Mouse (Mus musculus): ENCODE measurements at regions not wholly inside any gene's neighbourhood (a gene's known extent, or its start where the extent isn't known, plus 50 kb on each side); places are given as distances from the start of the nearest gene placed in this dataset.

DNA sequence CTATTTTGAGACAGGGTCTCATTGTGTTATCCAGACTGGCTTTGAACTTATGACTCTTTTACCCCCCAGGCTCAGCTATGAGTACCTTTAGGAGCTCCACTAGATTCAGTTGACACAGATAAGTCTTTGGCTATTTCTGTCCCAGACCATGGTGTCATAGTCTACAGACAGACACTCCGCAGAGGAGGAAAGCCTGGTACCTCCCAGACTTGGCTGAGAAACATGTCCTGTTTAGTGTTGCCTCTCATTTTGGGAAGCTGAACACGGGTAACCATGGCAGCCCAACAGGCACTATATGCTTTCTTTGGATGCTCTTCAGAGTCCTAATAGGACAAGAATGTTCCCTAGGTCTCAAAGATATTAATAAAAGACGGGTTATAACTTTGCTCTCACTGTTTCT is 429.0 kb downstream of the Matn1 start:
- no peak overlapping the region for H3K4me2 ChIP-seq (ENCODE audit: insufficient read depth, low read depth, poor library complexity, severe bottlenecking)
- H3K9ac ChIP-seq (ENCODE audit: insufficient read depth, low read depth) = no peak overlapping the region
- no peak overlapping the region for H3K27ac ChIP-seq (ENCODE audit: insufficient read depth, low read depth)
- H3K36me3 ChIP-seq (replicated peaks in 1 of 2; ENCODE audit: control insufficient read depth in 1 of 2, insufficient read depth in 1 of 2, low read length in 1 of 2) = no peaks in the 10 kb centered on the region
- in situ Hi-C loops (cut with MboI; ENCODE audit: low pct_ligation_motif_present, low pct_unique_long_range_greater_than_20kb, low sequenced_read_pairs) (no loop called here), dilution Hi-C loops (cut with MboI; ENCODE audit: extremely low pct_ligation_motif_present, extremely low pct_unique_long_range_greater_than_20kb, low sequenced_read_pairs) (no loop called here)
- peaks cover 0 to 6% of the 10 kb centered on the region in 2 experiments; a peak in 1 of 4 replicates for H3K4me1 ChIP-seq (ENCODE audit: control insufficient read depth in 1 of 2, insufficient read depth in 2 of 2)
- no peaks in the 10 kb centered on the region for H3K9me3 ChIP-seq (replicated peaks; ENCODE audit: low read length)
- H3K79me2 ChIP-seq (replicated peaks; ENCODE audit: control insufficient read depth, extremely low read depth, insufficient read depth, poor library complexity, severe bottlenecking) = no peaks in the 10 kb centered on the region
- no peak overlapping the region for H3K4me3 ChIP-seq (replicated peaks in 1 of 3; ENCODE audit: low read depth in 2 of 3, low read length in 2 of 3, poor library complexity in 1 of 3)
- no peak for TF ChIP-seq MYC (IDR thresholded peaks at IDR 0.05; ENCODE audit: low read depth, low read length)
- TF ChIP-seq JUND (conservative IDR thresholded peaks at IDR 0.05; ENCODE audit: low read depth, low read length) = no peak
- TF ChIP-seq MAX (IDR thresholded peaks at IDR 0.05; ENCODE audit: low read length) = no peak
- TF ChIP-seq CHD1 (IDR thresholded peaks at IDR 0.05; ENCODE audit: low read depth, low read length) = no peak
- no peak for TF ChIP-seq NRF1 (IDR thresholded peaks at IDR 0.05; ENCODE audit: low read depth, low read length)
- no peak for TF ChIP-seq HCFC1 (IDR thresholded peaks at IDR 0.05; ENCODE audit: low read depth, low read length)
- no peak for TF ChIP-seq ETS1 (conservative IDR thresholded peaks at IDR 0.05; ENCODE audit: low read depth, low read length)
- no peak for TF ChIP-seq ZMIZ1 (IDR thresholded peaks at IDR 0.05; ENCODE audit: low read depth, low read length)
- TF ChIP-seq MEF2A (IDR thresholded peaks at IDR 0.05; ENCODE audit: borderline replicate concordance, low read depth, low read length) = no peak
- DNase-seq (ENCODE audit: extremely low read depth) = no peak
- peaks cover 2% of the 10 kb centered on the region for H3K27me3 ChIP-seq (replicated peaks)

DNA sequence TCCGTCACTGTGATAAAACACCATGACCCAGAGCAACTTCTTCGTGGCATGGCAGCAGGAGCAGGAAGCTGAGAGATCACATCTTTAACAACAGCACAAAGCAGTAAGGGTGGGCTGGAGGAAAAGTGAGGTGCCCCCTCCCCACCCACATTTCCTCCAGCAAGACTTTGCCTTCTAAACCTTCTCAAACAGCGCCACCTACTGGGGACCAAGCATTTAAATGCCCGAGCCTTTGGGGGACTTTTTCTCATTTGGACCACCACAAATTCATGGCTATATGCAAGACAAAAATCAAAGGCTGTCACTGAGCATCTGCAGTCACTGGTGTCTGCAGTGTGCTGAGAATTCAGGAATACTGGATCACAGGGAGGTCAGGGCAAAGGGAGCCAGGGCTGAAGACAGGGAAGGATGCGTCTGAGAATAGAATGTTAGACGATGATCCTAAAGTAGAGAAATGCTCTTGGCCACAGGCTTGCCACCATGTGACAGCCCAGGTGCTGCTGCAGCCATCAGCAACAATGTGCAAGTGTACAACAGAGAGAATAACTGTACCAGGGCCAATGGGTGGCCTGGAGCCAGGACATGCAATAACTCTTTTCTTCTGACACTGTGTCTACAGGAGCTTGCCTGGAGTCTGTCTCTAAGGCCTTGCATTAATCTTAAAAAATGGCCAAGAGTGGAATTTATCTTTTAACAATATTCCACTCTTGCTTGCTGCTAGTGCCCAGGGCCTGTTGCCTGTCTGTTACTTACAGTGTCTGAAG is 430.5 kb downstream of the Matn1 start:
- in situ Hi-C loops (cut with MboI; ENCODE audit: low pct_ligation_motif_present, low pct_unique_long_range_greater_than_20kb, low sequenced_read_pairs) (no loop called here), dilution Hi-C loops (cut with MboI; ENCODE audit: extremely low pct_ligation_motif_present, extremely low pct_unique_long_range_greater_than_20kb, low sequenced_read_pairs) (no loop called here)
- Histone ChIP-seq H3K4me2 (ENCODE audit: insufficient read depth, low read depth, poor library complexity, severe bottlenecking) (no peak overlapping the region), H3K27me3 (replicated peaks) (peaks cover 2% of the 10 kb centered on the region), H3K4me1 (ENCODE audit: control insufficient read depth in 1 of 2, insufficient read depth in 2 of 2) (peaks cover 5 to 10% of the 10 kb centered on the region in 2 experiments; a peak in 3 of 4 replicates), H3K36me3 (replicated peaks in 1 of 2; ENCODE audit: control insufficient read depth in 1 of 2, insufficient read depth in 1 of 2, low read length in 1 of 2) (no peaks in the 10 kb centered on the region), H3K79me2 (replicated peaks; ENCODE audit: control insufficient read depth, extremely low read depth, insufficient read depth, poor library complexity, severe bottlenecking) (no peaks in the 10 kb centered on the region), H3K9me3 (replicated peaks; ENCODE audit: low read length) (no peaks in the 10 kb centered on the region), H3K27ac (ENCODE audit: insufficient read depth, low read depth) (no peak overlapping the region), H3K4me3 (replicated peaks in 1 of 3; ENCODE audit: low read depth in 2 of 3, low read length in 2 of 3, poor library complexity in 1 of 3) (no peak overlapping the region), H3K9ac (ENCODE audit: insufficient read depth, low read depth) (no peak overlapping the region)
- DNase-seq (ENCODE audit: extremely low read depth) = no peak
- TF ChIP-seq MXI1 (IDR thresholded peaks at IDR 0.05; ENCODE audit: low read depth, low read length) = no peak
- peak in 1 of 2 experiments; percentile 47; a peak in 2 of 4 replicates for TF ChIP-seq CTCF (conservative IDR thresholded peaks at IDR 0.05 in 1 of 2, IDR thresholded peaks at IDR 0.05 in 1 of 2; ENCODE audit: low read depth in 2 of 2, low read length in 2 of 2)
- TF ChIP-seq SMC3 (IDR thresholded peaks at IDR 0.05; ENCODE audit: low read depth, low read length) = peak; percentile 38
- no peak for TF ChIP-seq NRF1 (IDR thresholded peaks at IDR 0.05; ENCODE audit: low read depth, low read length)
- peak; percentile 20 for TF ChIP-seq RAD21 (IDR thresholded peaks at IDR 0.05; ENCODE audit: low read depth, low read length)

Measured in CH12.LX (cell line).